Mouse (Mus musculus): ENCODE measurements around the gene Cabp1. TPM values are rescaled to one million over a fixed set of nuclear protein-coding genes. Genes with fewer than 3 reads are reported as not detected.

Cabp1 gene
- polyA plus RNA-seq (2014; fragmentation: Nextera tagmentation; extraction: Ambion mirVana), result 2.4 and 2.7 TPM in 2 replicates

GRCm38 (mm10) chr5:115193669-115194625 lies at the start of gene Cabp1:
Cabp1 (minus strand) TSS chr5:115194381.
- Histone ChIP-seq H3K4me3 (ENCODE audit: low read depth, low read length) (peak within 1 kb of the TSS; percentile 55), H3K4me1 (ENCODE audit: control insufficient read depth, insufficient read depth, low read length) (peaks cover 10% of the 10 kb centered on the region), H3K9me3 (replicated peaks; ENCODE audit: control insufficient read depth, low read length) (no peaks in the 10 kb centered on the region), H3K9ac (replicated peaks; ENCODE audit: low read length) (peak within 1 kb of the TSS; percentile 47), H3K36me3 (replicated peaks; ENCODE audit: control insufficient read depth, insufficient read depth, low read depth, low read length) (no peaks in the 10 kb centered on the region), H3K27ac (replicated peaks; ENCODE audit: low read depth, low read length) (no peak within 1 kb of the TSS), H3K27me3 (ENCODE audit: control insufficient read depth, insufficient read depth, low read length) (peaks cover 41% of the 10 kb centered on the region), H3K4me2 (ENCODE audit: low read depth, low read length) (peak within 1 kb of the TSS; percentile 100)
- ATAC-seq (replicated peaks; ENCODE audit: insufficient number of reproducible peaks, low FRiP score, low TSS enrichment, low read depth) (peak; percentile 21; the same call in 1 of the 2 replicates), DNase-seq (ENCODE audit: low spot score) (peak; percentile 84)
- WGBS, result under 1% methylated on average over 80 of the region's 116 CpGs

DNA sequence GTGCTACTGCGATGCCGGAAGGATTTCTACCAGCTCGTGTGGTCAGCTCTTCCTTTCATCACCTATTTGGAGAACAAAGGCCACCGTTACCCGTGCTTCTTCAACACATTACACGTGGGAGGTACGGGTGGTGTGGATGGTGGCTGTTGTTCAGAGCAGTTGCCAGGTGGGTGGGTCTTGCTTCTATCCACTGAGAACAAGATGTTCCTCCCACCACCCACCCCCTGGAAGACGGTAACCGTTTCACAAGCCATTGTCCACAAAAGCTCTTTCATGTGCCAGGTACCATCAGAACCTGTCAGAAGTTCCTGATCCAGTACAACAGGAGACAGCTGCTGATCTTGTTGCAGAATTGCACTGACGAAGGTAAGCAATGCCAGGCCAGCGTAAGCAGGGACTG lies 46.0 kb upstream of the Cabp1 start:
- no peak overlapping the region for H3K27ac ChIP-seq (replicated peaks; ENCODE audit: low read depth, low read length)
- no peak for ATAC-seq (replicated peaks; ENCODE audit: insufficient number of reproducible peaks, low FRiP score, low TSS enrichment, low read depth)
- no peak overlapping the region for H3K4me2 ChIP-seq (ENCODE audit: low read depth, low read length)
- no peaks in the 10 kb centered on the region; the same call in 1 of the 2 replicates for H3K4me1 ChIP-seq (ENCODE audit: control insufficient read depth, insufficient read depth, low read length)
- no peak for DNase-seq (ENCODE audit: low spot score)
- no peak overlapping the region for H3K9ac ChIP-seq (replicated peaks; ENCODE audit: low read length)
- WGBS, result 87% methylated on average over 11 of the region's 11 CpGs
- peaks cover 26% of the 10 kb centered on the region for H3K36me3 ChIP-seq (replicated peaks; ENCODE audit: control insufficient read depth, insufficient read depth, low read depth, low read length)
- no peaks in the 10 kb centered on the region for H3K9me3 ChIP-seq (replicated peaks; ENCODE audit: control insufficient read depth, low read length)
- no peak overlapping the region for H3K4me3 ChIP-seq (ENCODE audit: low read depth, low read length)
- H3K27me3 ChIP-seq (ENCODE audit: control insufficient read depth, insufficient read depth, low read length), result peaks cover 3% of the 10 kb centered on the region; the same call in 1 of the 2 replicates

DNA sequence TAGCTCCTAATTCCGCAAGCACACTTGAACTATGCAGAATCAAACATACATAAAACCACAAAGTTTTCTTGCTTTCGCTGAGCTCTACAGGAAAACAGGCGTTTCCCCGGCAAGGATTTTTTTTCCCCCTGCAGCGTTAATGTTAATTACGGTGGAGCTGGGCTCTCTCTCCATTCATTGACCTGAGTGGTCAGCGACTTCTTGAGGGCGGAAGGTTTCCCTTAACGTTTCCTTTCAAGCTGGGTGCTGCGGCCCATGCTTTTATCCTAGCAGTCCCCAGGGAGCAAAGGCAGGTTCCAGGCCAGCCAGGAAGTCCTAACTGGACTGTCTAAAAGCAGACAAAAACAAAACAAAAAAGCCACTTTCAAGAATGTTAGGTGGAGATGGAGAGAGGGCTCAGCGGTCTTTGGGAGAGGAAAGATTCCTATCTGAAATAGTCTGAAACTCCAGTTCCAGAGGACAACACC lies 44.6 kb upstream of the Cabp1 start:
- peak overlapping the region; percentile 84 for H3K4me3 ChIP-seq (ENCODE audit: low read depth, low read length)
- DNase-seq (ENCODE audit: low spot score) (no peak), ATAC-seq (replicated peaks; ENCODE audit: insufficient number of reproducible peaks, low FRiP score, low TSS enrichment, low read depth) (no peak)
- H3K9ac ChIP-seq (replicated peaks; ENCODE audit: low read length), result no peak overlapping the region
- H3K4me1 ChIP-seq (ENCODE audit: control insufficient read depth, insufficient read depth, low read length), result no peaks in the 10 kb centered on the region; the same call in 1 of the 2 replicates
- H3K36me3 ChIP-seq (replicated peaks; ENCODE audit: control insufficient read depth, insufficient read depth, low read depth, low read length), result peaks cover 17% of the 10 kb centered on the region
- no peaks in the 10 kb centered on the region for H3K9me3 ChIP-seq (replicated peaks; ENCODE audit: control insufficient read depth, low read length)
- H3K4me2 ChIP-seq (ENCODE audit: low read depth, low read length), result peak overlapping the region; percentile 82; the same call in 1 of the 2 replicates
- no peak overlapping the region for H3K27ac ChIP-seq (replicated peaks; ENCODE audit: low read depth, low read length)
- 7% methylated on average over 11 of the region's 11 CpGs for WGBS
- H3K27me3 ChIP-seq (ENCODE audit: control insufficient read depth, insufficient read depth, low read length), result peaks cover 3% of the 10 kb centered on the region; the same call in 1 of the 2 replicates

- H3K27ac ChIP-seq (replicated peaks; ENCODE audit: low read depth, low read length), result no peak overlapping the region
- H3K9me3 ChIP-seq (replicated peaks; ENCODE audit: control insufficient read depth, low read length), result no peaks in the 10 kb centered on the region
- H3K4me3 ChIP-seq (ENCODE audit: low read depth, low read length), result peak overlapping the region; percentile 84
- H3K36me3 ChIP-seq (replicated peaks; ENCODE audit: control insufficient read depth, insufficient read depth, low read depth, low read length), result peaks cover 11% of the 10 kb centered on the region
- H3K9ac ChIP-seq (replicated peaks; ENCODE audit: low read length), result peak overlapping the region; percentile 71
- WGBS, result under 1% methylated on average over 88 of the region's 88 CpGs
- DNase-seq (ENCODE audit: low spot score) (peak; percentile 94), ATAC-seq (replicated peaks; ENCODE audit: insufficient number of reproducible peaks, low FRiP score, low TSS enrichment, low read depth) (peak; percentile 68)
- H3K4me2 ChIP-seq (ENCODE audit: low read depth, low read length), result peak overlapping the region; percentile 82
- no peaks in the 10 kb centered on the region; the same call in 1 of the 2 replicates for H3K4me1 ChIP-seq (ENCODE audit: control insufficient read depth, insufficient read depth, low read length)
- peaks cover 3% of the 10 kb centered on the region; the same call in 1 of the 2 replicates for H3K27me3 ChIP-seq (ENCODE audit: control insufficient read depth, insufficient read depth, low read length)
Measured at GRCm38 (mm10) chr5:115237803-115238728, 43.9 kb upstream of the Cabp1 start.

- Histone ChIP-seq H3K9me3 (replicated peaks; ENCODE audit: control insufficient read depth, low read length) (no peaks in the 10 kb centered on the region), H3K4me3 (ENCODE audit: low read depth, low read length) (peak within 1 kb of the TSS; percentile 48), H3K4me2 (ENCODE audit: low read depth, low read length) (peak within 1 kb of the TSS; percentile 93), H3K9ac (replicated peaks; ENCODE audit: low read length) (peak within 1 kb of the TSS; percentile 58), H3K27me3 (ENCODE audit: control insufficient read depth, insufficient read depth, low read length) (peaks cover 3% of the 10 kb centered on the region), H3K27ac (replicated peaks; ENCODE audit: low read depth, low read length) (no peak within 1 kb of the TSS), H3K36me3 (replicated peaks; ENCODE audit: control insufficient read depth, insufficient read depth, low read depth, low read length) (no peaks in the 10 kb centered on the region; the same call in 1 of the 2 replicates), H3K4me1 (ENCODE audit: control insufficient read depth, insufficient read depth, low read length) (no peaks in the 10 kb centered on the region; the same call in 1 of the 2 replicates)
- peak; percentile 93 for DNase-seq (ENCODE audit: low spot score)
- peak; percentile 53 for ATAC-seq (replicated peaks; ENCODE audit: insufficient number of reproducible peaks, low FRiP score, low TSS enrichment, low read depth)
- WGBS, result under 1% methylated on average over 21 of the region's 21 CpGs
Measured at GRCm38 (mm10) chr5:115235786-115236263, 41.6 kb upstream of the Cabp1 start, which contains the start of gene Pop5. Pop5 (plus strand) TSS chr5:115235836.

GRCm38 (mm10) chr5:115235323-115235771 lies 41.2 kb upstream of the Cabp1 start:
- no peaks in the 10 kb centered on the region for H3K9me3 ChIP-seq (replicated peaks; ENCODE audit: control insufficient read depth, low read length)
- no peaks in the 10 kb centered on the region; the same call in 1 of the 2 replicates for H3K36me3 ChIP-seq (replicated peaks; ENCODE audit: control insufficient read depth, insufficient read depth, low read depth, low read length)
- no peak overlapping the region for H3K27ac ChIP-seq (replicated peaks; ENCODE audit: low read depth, low read length)
- under 1% methylated on average over 44 of the region's 45 CpGs for WGBS
- peak overlapping the region; percentile 48 for H3K4me3 ChIP-seq (ENCODE audit: low read depth, low read length)
- ATAC-seq (replicated peaks; ENCODE audit: insufficient number of reproducible peaks, low FRiP score, low TSS enrichment, low read depth) (0 out of 2 replicates have a peak, but pooled peaks have one; percentile 10), DNase-seq (ENCODE audit: low spot score) (peak; percentile 52)
- peaks cover 3% of the 10 kb centered on the region for H3K27me3 ChIP-seq (ENCODE audit: control insufficient read depth, insufficient read depth, low read length)
- peak overlapping the region; percentile 93 for H3K4me2 ChIP-seq (ENCODE audit: low read depth, low read length)
- no peaks in the 10 kb centered on the region; the same call in 1 of the 2 replicates for H3K4me1 ChIP-seq (ENCODE audit: control insufficient read depth, insufficient read depth, low read length)
- H3K9ac ChIP-seq (replicated peaks; ENCODE audit: low read length), result peak overlapping the region; percentile 58

GRCm38 (mm10) chr5:115234519-115234918 lies 40.3 kb upstream of the Cabp1 start:
- ATAC-seq (replicated peaks; ENCODE audit: insufficient number of reproducible peaks, low FRiP score, low TSS enrichment, low read depth) (no peak), DNase-seq (ENCODE audit: low spot score) (no peak)
- no peaks in the 10 kb centered on the region for H3K36me3 ChIP-seq (replicated peaks; ENCODE audit: control insufficient read depth, insufficient read depth, low read depth, low read length)
- 42% methylated on average over 6 of the region's 6 CpGs for WGBS
- no peak overlapping the region for H3K4me3 ChIP-seq (ENCODE audit: low read depth, low read length)
- H3K4me2 ChIP-seq (ENCODE audit: low read depth, low read length), result no peak overlapping the region
- H3K27me3 ChIP-seq (ENCODE audit: control insufficient read depth, insufficient read depth, low read length), result peaks cover 3% of the 10 kb centered on the region
- no peaks in the 10 kb centered on the region for H3K9me3 ChIP-seq (replicated peaks; ENCODE audit: control insufficient read depth, low read length)
- no peak overlapping the region for H3K9ac ChIP-seq (replicated peaks; ENCODE audit: low read length)
- no peaks in the 10 kb centered on the region; the same call in 1 of the 2 replicates for H3K4me1 ChIP-seq (ENCODE audit: control insufficient read depth, insufficient read depth, low read length)
- H3K27ac ChIP-seq (replicated peaks; ENCODE audit: low read depth, low read length), result no peak overlapping the region

All from embryonic facial prominence, embryonic 11.5 days (tissue).